Mouse (Mus musculus): ENCODE results near the gene Pcyox1.

DNA sequence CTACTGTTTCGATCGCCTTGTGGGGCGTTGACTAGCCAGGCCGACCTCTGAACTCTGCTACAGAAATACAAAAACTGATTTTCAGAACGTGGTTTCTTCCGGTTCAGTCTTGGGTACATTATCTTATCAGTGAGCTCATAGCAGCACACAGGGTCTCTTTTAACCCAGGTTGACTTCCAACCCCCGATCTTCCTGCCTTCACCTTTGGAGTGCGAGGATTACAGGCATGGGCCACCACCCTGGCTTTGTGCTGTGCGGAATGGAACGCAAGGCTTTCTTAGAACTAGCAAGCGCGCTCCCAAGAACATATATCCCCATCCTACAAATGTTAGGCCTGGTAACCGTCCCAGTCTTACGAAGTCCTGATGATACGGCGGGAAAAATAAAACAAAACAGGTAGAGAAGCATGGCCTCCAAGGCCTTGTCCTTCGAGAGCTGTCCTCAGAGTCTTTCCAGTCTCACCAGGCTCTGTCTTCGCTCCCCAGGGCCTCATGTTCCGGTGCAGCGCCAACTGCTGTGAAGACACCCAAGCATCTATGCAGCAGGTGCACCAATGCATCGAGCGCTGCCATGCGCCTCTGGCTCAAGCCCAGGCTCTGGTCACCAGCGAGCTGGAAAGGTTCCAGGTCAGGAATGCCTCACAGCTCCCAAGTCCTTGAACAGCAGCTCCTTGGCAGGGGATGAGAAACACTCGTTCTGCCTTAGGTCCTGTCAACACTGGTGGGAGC, 30.7 kb downstream of the Pcyox1 start:
- TF ChIP-seq POLR2A (IDR thresholded peaks at IDR 0.05; ENCODE audit: borderline replicate concordance, low read depth, low read length) (no peak), CTCF (IDR thresholded peaks at IDR 0.05; ENCODE audit: low read depth, low read length) (no peak)
